Mouse (Mus musculus): ENCODE results near the gene Cldn15. TPM values are rescaled to one million over a fixed set of nuclear protein-coding genes. Genes with fewer than 3 reads are reported as not detected.

The Cldn15 gene
- total and polyA plus RNA-seq, 3 experiments, result 1.2 to 2.1 TPM; not detected in 1

DNA sequence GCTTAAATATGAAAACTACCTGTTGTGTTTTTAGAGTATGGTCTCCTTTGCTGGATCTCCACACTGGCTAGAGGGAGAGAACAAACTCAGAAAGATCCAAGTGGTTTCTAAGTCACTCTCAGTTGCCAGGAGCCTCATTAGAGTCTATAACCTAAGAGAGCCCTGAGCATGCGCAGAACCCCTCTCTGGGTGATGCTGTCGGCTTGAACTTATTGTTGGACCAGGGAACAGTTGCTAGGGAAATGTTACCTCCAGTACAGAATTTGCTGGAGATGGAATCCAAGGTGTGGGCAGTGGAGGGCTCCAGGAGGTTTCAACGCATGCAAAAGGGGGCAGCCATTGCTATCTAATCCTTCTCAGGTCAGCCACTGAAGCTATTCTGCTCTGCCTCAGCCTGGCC lies 57.9 kb downstream of the Cldn15 start:
- H3K4me1 ChIP-seq (ENCODE audit: control insufficient read depth in 1 of 2, insufficient read depth in 2 of 2, low read length in 2 of 2), result peaks cover 0 to 8% of the 10 kb centered on the region in 2 experiments; a peak in 2 of 4 replicates
- peaks cover 0 to 3% of the 10 kb centered on the region in 2 experiments; a peak in 3 of 4 replicates for H3K27me3 ChIP-seq (ENCODE audit: control insufficient read depth in 1 of 2, insufficient read depth in 2 of 2, low read length in 2 of 2)
- H3K79me2 ChIP-seq (ENCODE audit: control insufficient read depth, insufficient read depth, low read length, poor library complexity), result no peaks in the 10 kb centered on the region
- no peak overlapping the region for H3K27ac ChIP-seq (ENCODE audit: control insufficient read depth, low read depth, low read length)
- H3K4me3 ChIP-seq (ENCODE audit: control insufficient read depth in 1 of 2, insufficient read depth in 1 of 2, low read depth in 2 of 2, low read length in 2 of 2), result no peak overlapping the region
- DNase-seq (ENCODE audit: low read depth, low spot score), result no peak
- TF ChIP-seq EP300 (IDR thresholded peaks at IDR 0.05; ENCODE audit: low read depth in 1 of 2, low read length in 2 of 2) (no peak), CHD1 (IDR thresholded peaks at IDR 0.05; ENCODE audit: low read depth, low read length) (no peak), UBTF (IDR thresholded peaks at IDR 0.05; ENCODE audit: borderline replicate concordance, insufficient read depth, low read depth, low read length) (no peak), MAFK (IDR thresholded peaks at IDR 0.05; ENCODE audit: borderline replicate concordance, low read depth, low read length) (no peak), ZMIZ1 (IDR thresholded peaks at IDR 0.05; ENCODE audit: low read depth, low read length) (no peak), ELF1 (IDR thresholded peaks at IDR 0.05; ENCODE audit: low read depth, low read length) (no peak), MAX (IDR thresholded peaks at IDR 0.05; ENCODE audit: low read length) (no peak)
- H3K9ac ChIP-seq (ENCODE audit: control insufficient read depth, low read depth, low read length, poor library complexity, severe bottlenecking), result no peak overlapping the region
- peaks cover 0 to 4% of the 10 kb centered on the region in 2 experiments; a peak in 2 of 4 replicates for H3K36me3 ChIP-seq (ENCODE audit: control insufficient read depth in 1 of 2, insufficient read depth in 2 of 2, low read length in 2 of 2)
- H3K9me3 ChIP-seq (replicated peaks; ENCODE audit: insufficient read depth, low read length), result no peaks in the 10 kb centered on the region

DNA sequence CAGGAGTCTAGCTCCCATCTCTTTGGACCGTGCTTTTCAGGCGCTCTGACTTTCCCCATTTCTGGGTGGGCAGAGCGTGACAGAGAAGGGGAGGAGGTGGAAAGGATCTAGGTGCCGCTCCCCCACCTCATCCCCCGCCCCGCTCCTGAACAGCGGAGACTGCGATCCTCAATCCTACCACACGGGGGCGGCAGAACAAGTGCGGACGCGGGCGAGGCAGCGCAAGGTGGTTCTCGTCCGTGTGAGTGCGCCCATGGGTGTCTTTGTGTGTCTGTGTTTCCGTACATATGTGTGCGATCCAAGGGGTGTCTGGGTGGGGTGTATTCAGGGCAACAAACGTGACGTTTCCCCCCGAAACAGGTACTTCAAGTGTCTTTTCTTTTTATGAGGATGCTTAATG lies 58.7 kb downstream of the Cldn15 start:
- H3K4me3 ChIP-seq (ENCODE audit: control insufficient read depth in 1 of 2, insufficient read depth in 1 of 2, low read depth in 2 of 2, low read length in 2 of 2), result peak overlapping the region; percentile 50 to 54
- no peaks in the 10 kb centered on the region for H3K79me2 ChIP-seq (ENCODE audit: control insufficient read depth, insufficient read depth, low read length, poor library complexity)
- H3K36me3 ChIP-seq (ENCODE audit: control insufficient read depth in 1 of 2, insufficient read depth in 2 of 2, low read length in 2 of 2), result peaks cover 0 to 4% of the 10 kb centered on the region in 2 experiments; a peak in 2 of 4 replicates
- peaks cover 0 to 3% of the 10 kb centered on the region in 2 experiments; a peak in 3 of 4 replicates for H3K27me3 ChIP-seq (ENCODE audit: control insufficient read depth in 1 of 2, insufficient read depth in 2 of 2, low read length in 2 of 2)
- DNase-seq (ENCODE audit: low read depth, low spot score), result peak; percentile 84
- H3K9ac ChIP-seq (ENCODE audit: control insufficient read depth, low read depth, low read length, poor library complexity, severe bottlenecking), result peak overlapping the region; percentile 57
- TF ChIP-seq ETS1 (IDR thresholded peaks at IDR 0.05; ENCODE audit: low read depth, low read length), result no peak
- TF ChIP-seq RAD21 (IDR thresholded peaks at IDR 0.05; ENCODE audit: low read depth, low read length), result peak; percentile 70
- TF ChIP-seq ZNF384 (IDR thresholded peaks at IDR 0.05; ENCODE audit: low read depth, low read length), result no peak
- no peak for TF ChIP-seq HCFC1 (IDR thresholded peaks at IDR 0.05; ENCODE audit: low read depth, low read length)
- TF ChIP-seq EP300 (IDR thresholded peaks at IDR 0.05; ENCODE audit: low read depth in 1 of 2, low read length in 2 of 2), result no peak
- TF ChIP-seq NRF1 (IDR thresholded peaks at IDR 0.05; ENCODE audit: insufficient read depth, low read depth, low read length, poor library complexity, severe bottlenecking), result 0 out of 2 replicates have a peak, but pooled peaks have one; percentile 13
- TF ChIP-seq SMC3 (IDR thresholded peaks at IDR 0.05; ENCODE audit: low read depth, low read length), result peak; percentile 90
- TF ChIP-seq BHLHE40 (IDR thresholded peaks at IDR 0.05; ENCODE audit: borderline replicate concordance, low read depth, low read length), result 0 out of 2 replicates have a peak, but pooled peaks have one; percentile 27
- peak; percentile 65 for TF ChIP-seq ZC3H11A (IDR thresholded peaks at IDR 0.05; ENCODE audit: low read depth, low read length)
- TF ChIP-seq JUND (IDR thresholded peaks at IDR 0.05; ENCODE audit: low read depth, low read length), result no peak
- peak; percentile 93 for TF ChIP-seq MAZ (IDR thresholded peaks at IDR 0.05; ENCODE audit: low read depth, low read length)
- no peak for TF ChIP-seq POLR2A (IDR thresholded peaks at IDR 0.05; ENCODE audit: control insufficient read depth in 1 of 2, insufficient read depth in 1 of 2, low read depth in 1 of 2, low read length in 2 of 2, poor library complexity in 1 of 2)
- TF ChIP-seq MYB (IDR thresholded peaks at IDR 0.05; ENCODE audit: low read depth, low read length), result no peak
- TF ChIP-seq SIN3A (IDR thresholded peaks at IDR 0.05; ENCODE audit: low read length), result peak; percentile 26; the same call in 1 of the 2 replicates
- no peak for TF ChIP-seq MEF2A (IDR thresholded peaks at IDR 0.05; ENCODE audit: extremely low read depth, insufficient replicate concordance, low read depth, low read length, poor library complexity, severe bottlenecking)
- TF ChIP-seq POLR2AphosphoS5 (IDR thresholded peaks at IDR 0.05; ENCODE audit: borderline replicate concordance, low read depth, low read length), result no peak
- TF ChIP-seq CTCF (IDR thresholded peaks at IDR 0.05 in 2 of 3, conservative IDR thresholded peaks at IDR 0.05 in 1 of 3; ENCODE audit: control insufficient read depth in 1 of 3, insufficient read depth in 1 of 3, low read depth in 2 of 3, low read length in 3 of 3, poor library complexity in 1 of 3, severe bottlenecking in 1 of 3), result peak; percentile 81 to 97 (median 90)
- TF ChIP-seq MXI1 (IDR thresholded peaks at IDR 0.05; ENCODE audit: low read depth, low read length), result no peak
- TF ChIP-seq GATA1 (IDR thresholded peaks at IDR 0.05; ENCODE audit: low read depth, low read length), result no peak
- H3K4me1 ChIP-seq (ENCODE audit: control insufficient read depth in 1 of 2, insufficient read depth in 2 of 2, low read length in 2 of 2), result peaks cover 0 to 8% of the 10 kb centered on the region in 2 experiments; a peak in 2 of 4 replicates
- H3K9me3 ChIP-seq (replicated peaks; ENCODE audit: insufficient read depth, low read length), result no peaks in the 10 kb centered on the region
- H3K27ac ChIP-seq (ENCODE audit: control insufficient read depth, low read depth, low read length), result no peak overlapping the region

All from MEL (cell line).